Mouse (Mus musculus): Measurements from ENCODE around the gene Ddx54.

DNA sequence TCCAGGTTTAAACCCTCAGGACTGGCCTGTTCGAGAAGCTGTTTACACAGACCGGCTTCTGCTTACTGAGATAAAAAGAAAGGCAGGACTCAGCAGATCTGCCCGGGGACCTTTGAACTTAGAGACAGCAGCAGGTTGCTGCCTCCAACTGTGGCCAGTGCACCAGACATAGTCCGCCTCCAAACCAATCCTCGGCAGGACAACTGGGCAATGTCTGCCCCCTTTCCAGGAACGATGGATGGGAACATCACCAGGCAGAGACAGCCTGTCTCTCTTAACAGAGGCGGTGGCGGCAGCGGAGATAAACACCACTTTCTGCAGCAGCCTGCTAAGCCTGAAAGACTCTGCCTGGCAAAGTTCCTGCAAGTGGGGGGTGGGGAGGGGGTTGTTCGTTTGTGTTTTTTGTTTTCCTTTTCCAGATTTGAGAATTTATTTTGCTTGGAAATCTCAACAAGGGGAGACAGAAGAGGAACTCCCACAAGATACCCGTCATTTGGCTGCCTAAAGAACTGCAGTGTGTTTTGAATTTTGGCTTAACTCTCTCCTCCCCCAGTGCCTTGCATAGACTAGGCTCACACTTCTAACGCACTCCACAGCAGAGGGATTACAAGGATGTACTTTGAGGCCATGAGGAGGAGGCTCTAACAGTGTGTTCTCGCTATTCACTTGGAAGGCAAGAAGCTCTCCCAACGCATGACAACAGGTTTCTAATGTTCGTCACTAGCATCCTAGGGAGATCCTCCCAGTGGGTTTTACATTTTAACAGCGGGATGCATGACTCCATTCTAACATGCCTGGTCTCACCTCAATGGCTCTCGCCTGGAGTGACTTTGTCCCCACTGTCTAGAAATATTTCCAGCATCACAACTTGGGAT, 25.6 kb upstream of the Ddx54 start:
- no peak for TF ChIP-seq CTCF (IDR thresholded peaks at IDR 0.05; ENCODE audit: control insufficient read depth, insufficient read depth, insufficient replicate concordance, low read depth, low read length)
- no peak for TF ChIP-seq POLR2A (IDR thresholded peaks at IDR 0.05; ENCODE audit: control insufficient read depth, low read depth, low read length)

Measured in testis, adult 2 months (tissue).